Mouse (Mus musculus): ENCODE data around the gene Crat. TPM values are rescaled to one million over a fixed set of nuclear protein-coding genes. Genes with fewer than 3 reads are reported as not detected.

Gene Crat
- polyA plus RNA-seq, 1 experiment from 2014 or later: 37.4 TPM

- Histone ChIP-seq H3K27ac (ENCODE audit: low read length) (no peak overlapping the region), H3K4me2 (replicated peaks; ENCODE audit: low read depth, low read length) (peak overlapping the region; percentile 86), H3K9ac (replicated peaks; ENCODE audit: low read depth) (no peak overlapping the region), H3K9me3 (ENCODE audit: low read length) (no peaks in the 10 kb centered on the region), H3K4me3 (ENCODE audit: low read depth, low read length) (no peak overlapping the region), H3K27me3 (replicated peaks; ENCODE audit: insufficient read depth, low read length) (no peaks in the 10 kb centered on the region), H3K36me3 (ENCODE audit: insufficient read depth, low read length) (peaks cover 8% of the 10 kb centered on the region; the same call in 1 of the 2 replicates), H3K4me1 (ENCODE audit: insufficient read depth, low read depth, low read length) (peaks cover 14% of the 10 kb centered on the region; the same call in 1 of the 2 replicates)
- no peak for TF ChIP-seq EP300 (IDR thresholded peaks at IDR 0.05)
- DNase-seq (ENCODE audit: low spot score) (peak; percentile 21), ATAC-seq (no peak)
- 69% methylated on average over 15 of the region's 16 CpGs for WGBS
These were observed 2.3 kb downstream of the Crat start for GRCm38 (mm10) chr2:30413038-30413973.

GRCm38 (mm10) chr2:30409454-30410176, 6.0 kb downstream of the Crat start:
- ATAC-seq: no peak

GRCm38 (mm10) chr2:30408452-30409100, 7.0 kb downstream of the Crat start:
- no peak for DNase-seq (ENCODE audit: low spot score)
- H3K9ac ChIP-seq (replicated peaks; ENCODE audit: low read depth): no peak overlapping the region
- peaks cover 34% of the 10 kb centered on the region; the same call in 1 of the 2 replicates for H3K36me3 ChIP-seq (ENCODE audit: insufficient read depth, low read length)
- 82% methylated on average over 8 of the region's 8 CpGs for WGBS
- H3K4me2 ChIP-seq (replicated peaks; ENCODE audit: low read depth, low read length): no peak overlapping the region
- no peaks in the 10 kb centered on the region for H3K9me3 ChIP-seq (ENCODE audit: low read length)
- no peak for ATAC-seq
- H3K4me1 ChIP-seq (ENCODE audit: insufficient read depth, low read depth, low read length): peaks cover 2% of the 10 kb centered on the region; the same call in 1 of the 2 replicates
- no peak overlapping the region for H3K4me3 ChIP-seq (ENCODE audit: low read depth, low read length)
- TF ChIP-seq EP300 (IDR thresholded peaks at IDR 0.05) (no peak), CTCF (IDR thresholded peaks at IDR 0.05) (no peak)
- H3K27ac ChIP-seq (ENCODE audit: low read length): no peak overlapping the region
- no peaks in the 10 kb centered on the region for H3K27me3 ChIP-seq (replicated peaks; ENCODE audit: insufficient read depth, low read length)

More at GRCm38 (mm10) chr2:30409454-30410176, 6.0 kb downstream of the Crat start:
- Histone ChIP-seq H3K9ac (replicated peaks; ENCODE audit: low read depth) (no peak overlapping the region), H3K4me3 (ENCODE audit: low read depth, low read length) (no peak overlapping the region), H3K9me3 (ENCODE audit: low read length) (no peaks in the 10 kb centered on the region), H3K4me2 (replicated peaks; ENCODE audit: low read depth, low read length) (no peak overlapping the region), H3K27me3 (replicated peaks; ENCODE audit: insufficient read depth, low read length) (no peaks in the 10 kb centered on the region), H3K4me1 (ENCODE audit: insufficient read depth, low read depth, low read length) (peaks cover 12% of the 10 kb centered on the region; the same call in 1 of the 2 replicates), H3K36me3 (ENCODE audit: insufficient read depth, low read length) (peaks cover 27% of the 10 kb centered on the region; the same call in 1 of the 2 replicates), H3K27ac (ENCODE audit: low read length) (no peak overlapping the region)
- TF ChIP-seq EP300 (IDR thresholded peaks at IDR 0.05): no peak
- no peak for TF ChIP-seq CTCF (IDR thresholded peaks at IDR 0.05)
- no peak for DNase-seq (ENCODE audit: low spot score)
- WGBS: 89% methylated on average over 5 of the region's 5 CpGs

GRCm38 (mm10) chr2:30407778-30408177, 7.8 kb downstream of the Crat start:
- H3K4me3 ChIP-seq (ENCODE audit: low read depth, low read length): no peak overlapping the region
- DNase-seq (ENCODE audit: low spot score) (no peak), ATAC-seq (no peak)
- no peak overlapping the region for H3K4me2 ChIP-seq (replicated peaks; ENCODE audit: low read depth, low read length)
- no peaks in the 10 kb centered on the region for H3K27me3 ChIP-seq (replicated peaks; ENCODE audit: insufficient read depth, low read length)
- H3K4me1 ChIP-seq (ENCODE audit: insufficient read depth, low read depth, low read length): no peaks in the 10 kb centered on the region
- H3K27ac ChIP-seq (ENCODE audit: low read length): no peak overlapping the region
- TF ChIP-seq EP300 (IDR thresholded peaks at IDR 0.05): no peak
- no peak for TF ChIP-seq CTCF (IDR thresholded peaks at IDR 0.05)
- H3K9me3 ChIP-seq (ENCODE audit: low read length): no peaks in the 10 kb centered on the region
- H3K36me3 ChIP-seq (ENCODE audit: insufficient read depth, low read length): peaks cover 39% of the 10 kb centered on the region; the same call in 1 of the 2 replicates
- no peak overlapping the region for H3K9ac ChIP-seq (replicated peaks; ENCODE audit: low read depth)
- WGBS: 89% methylated on average over 10 of the region's 10 CpGs

GRCm38 (mm10) chr2:30407221-30407620, 8.4 kb downstream of the Crat start:
- 78% methylated on average over 2 of the region's 2 CpGs for WGBS
- Histone ChIP-seq H3K4me3 (ENCODE audit: low read depth, low read length) (no peak overlapping the region), H3K4me1 (ENCODE audit: insufficient read depth, low read depth, low read length) (no peaks in the 10 kb centered on the region), H3K9me3 (ENCODE audit: low read length) (no peaks in the 10 kb centered on the region), H3K36me3 (ENCODE audit: insufficient read depth, low read length) (peaks cover 44% of the 10 kb centered on the region), H3K27ac (ENCODE audit: low read length) (no peak overlapping the region), H3K4me2 (replicated peaks; ENCODE audit: low read depth, low read length) (no peak overlapping the region), H3K9ac (replicated peaks; ENCODE audit: low read depth) (no peak overlapping the region), H3K27me3 (replicated peaks; ENCODE audit: insufficient read depth, low read length) (no peaks in the 10 kb centered on the region)
- ATAC-seq (no peak), DNase-seq (ENCODE audit: low spot score) (no peak)
- no peak for TF ChIP-seq EP300 (IDR thresholded peaks at IDR 0.05)
- no peak for TF ChIP-seq CTCF (IDR thresholded peaks at IDR 0.05)

GRCm38 (mm10) chr2:30403870-30404269, 11.7 kb downstream of the Crat start:
- no peak overlapping the region for H3K4me3 ChIP-seq (ENCODE audit: low read depth, low read length)
- WGBS: 75% methylated on average over 1 of the region's 1 CpGs
- peaks cover 39% of the 10 kb centered on the region for H3K36me3 ChIP-seq (ENCODE audit: insufficient read depth, low read length)
- no peaks in the 10 kb centered on the region for H3K27me3 ChIP-seq (replicated peaks; ENCODE audit: insufficient read depth, low read length)
- DNase-seq (ENCODE audit: low spot score) (no peak), ATAC-seq (no peak)
- no peak overlapping the region for H3K27ac ChIP-seq (ENCODE audit: low read length)
- no peak overlapping the region for H3K9ac ChIP-seq (replicated peaks; ENCODE audit: low read depth)
- no peak overlapping the region for H3K4me2 ChIP-seq (replicated peaks; ENCODE audit: low read depth, low read length)
- no peaks in the 10 kb centered on the region for H3K4me1 ChIP-seq (ENCODE audit: insufficient read depth, low read depth, low read length)
- no peak for TF ChIP-seq CTCF (IDR thresholded peaks at IDR 0.05)
- TF ChIP-seq EP300 (IDR thresholded peaks at IDR 0.05): no peak
- H3K9me3 ChIP-seq (ENCODE audit: low read length): no peaks in the 10 kb centered on the region
